Mouse (Mus musculus) intestine, embryonic 16.5 days (tissue): ENCODE data around the gene Rbbp4. TPM values are rescaled to one million over a fixed set of nuclear protein-coding genes. Genes with fewer than 3 reads are reported as not detected.
"Not testable (repeated sequence)": the region's sequence is repeated elsewhere in the genome, so short reads cannot be mapped to it uniquely, and the experiment has no call there.

ENCODE experiments used
- ATAC-seq: fragments of 200-750 bp; cut with Nextera tagmentation; 2 replicates; pipeline ENCODE4 v1.8.0; 2017; ENCODE audit warnings: moderate TSS enrichment, moderate library complexity
- H3K27ac ChIP-seq: fragments of 300-500 bp; sonication (generic); 2 replicates; pipeline ENCODE4 v1.5.1; 2014; ENCODE audit warnings: mild to moderate bottlenecking, low read length
- H3K27me3 ChIP-seq: fragments of 300-500 bp; sonication (generic); replicated peaks from 2 replicates; pipeline ENCODE4 v1.6.1; 2014; ENCODE audit warnings: low read length, control low read depth, mixed read lengths; ENCODE audit not compliant: control insufficient read depth, insufficient read depth
- H3K36me3 ChIP-seq: fragments of 300-500 bp; sonication (generic); 2 replicates; pipeline ENCODE4 v1.6.1; 2014; ENCODE audit warnings: low read length, control low read depth; ENCODE audit not compliant: control insufficient read depth, insufficient read depth
- H3K4me1 ChIP-seq: fragments of 300-500 bp; sonication (generic); 2 replicates; pipeline ENCODE4 v1.6.1; 2014; ENCODE audit warnings: low read length, control low read depth, mixed read lengths; ENCODE audit not compliant: control insufficient read depth, insufficient read depth
- H3K4me2 ChIP-seq: fragments of 300-500 bp; sonication (generic); 2 replicates; pipeline ENCODE4 v1.6.1; 2014; ENCODE audit warnings: low read depth, low read length, control low read depth
- H3K4me3 ChIP-seq: fragments of 300-500 bp; sonication (generic); 2 replicates; pipeline ENCODE4 v1.5.1; 2014; ENCODE audit warnings: mild to moderate bottlenecking, low read length
- H3K9ac ChIP-seq: fragments of 300-500 bp; sonication (generic); 2 replicates; pipeline ENCODE4 v1.6.1; 2014; ENCODE audit warnings: low read depth, low read length
- H3K9me3 ChIP-seq: fragments of 300-500 bp; sonication (generic); 2 replicates; pipeline ENCODE4 v1.6.1; 2016; ENCODE audit warnings: low read length, control low read depth; ENCODE audit not compliant: control insufficient read depth
- WGBS: fragments of 180-500 bp; shearing (Covaris S2); extraction: QIAGEN DNeasy Blood & Tissue Kit; methylation state at CpG from one replicate; pipeline ENCODE4 v1.1.7; 2014; 5-methylcytosine and 5-hydroxymethylcytosine counted together
- polyA plus RNA-seq: library from polyadenylated mRNA; unstranded; fragments of >200 nt; fragmentation: Nextera tagmentation; extraction: Ambion mirVana; gene quantifications from 2 replicates; pipeline ENCODE4 v1.2.1, GENCODE M21; 2015

The Rbbp4 gene
- polyA plus RNA-seq, 1 experiment from 2014 or later: 297 TPM

- not testable (repeated sequence) for H3K36me3 ChIP-seq, H3K27me3 ChIP-seq, H3K9ac ChIP-seq, H3K4me1 ChIP-seq, H3K9me3 ChIP-seq, H3K4me3 ChIP-seq, H3K4me2 ChIP-seq, ATAC-seq, H3K27ac ChIP-seq
- WGBS: 85% methylated on average over 3 of the region's 3 CpGs
Measured at GRCm38 (mm10) chr4:129362238-129362637, 27.1 kb upstream of the Rbbp4 start.

DNA sequence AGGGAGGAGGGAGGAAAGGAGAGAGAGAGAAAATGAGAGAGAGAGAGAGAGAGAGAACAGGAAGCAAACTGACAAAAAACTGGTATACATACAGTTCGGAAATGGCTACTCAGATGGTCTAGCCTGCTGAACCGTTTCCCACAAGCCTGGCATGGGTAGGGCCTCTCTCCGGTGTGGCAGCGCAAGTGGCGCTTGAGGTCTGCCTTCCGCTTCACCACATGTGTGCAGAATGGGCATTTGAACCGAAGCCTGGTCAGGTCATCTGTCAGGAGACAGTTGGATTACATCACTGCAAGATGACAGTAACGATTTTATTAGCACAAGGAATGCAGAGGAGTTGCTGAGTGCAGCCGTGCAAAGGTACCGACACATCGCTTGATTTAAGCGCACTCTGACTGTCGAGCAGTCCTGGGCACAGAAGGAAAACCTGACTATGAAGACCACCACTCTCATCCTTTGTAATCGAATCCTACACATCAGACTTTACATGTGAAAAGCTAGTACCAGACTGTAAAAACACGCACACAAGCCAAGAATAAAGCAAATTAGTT, 22.5 kb upstream of the Rbbp4 start:
- no peaks in the 10 kb centered on the region for H3K4me1 ChIP-seq
- no peak overlapping the region for H3K27ac ChIP-seq
- no peak overlapping the region for H3K9ac ChIP-seq
- H3K4me3 ChIP-seq: no peak overlapping the region
- no peaks in the 10 kb centered on the region for H3K27me3 ChIP-seq
- H3K36me3 ChIP-seq: peaks cover 9% of the 10 kb centered on the region; the same call in 1 of the 2 replicates
- H3K9me3 ChIP-seq: no peaks in the 10 kb centered on the region
- 70% methylated on average over 15 of the region's 15 CpGs for WGBS
- no peak overlapping the region for H3K4me2 ChIP-seq
- no peak for ATAC-seq

DNA sequence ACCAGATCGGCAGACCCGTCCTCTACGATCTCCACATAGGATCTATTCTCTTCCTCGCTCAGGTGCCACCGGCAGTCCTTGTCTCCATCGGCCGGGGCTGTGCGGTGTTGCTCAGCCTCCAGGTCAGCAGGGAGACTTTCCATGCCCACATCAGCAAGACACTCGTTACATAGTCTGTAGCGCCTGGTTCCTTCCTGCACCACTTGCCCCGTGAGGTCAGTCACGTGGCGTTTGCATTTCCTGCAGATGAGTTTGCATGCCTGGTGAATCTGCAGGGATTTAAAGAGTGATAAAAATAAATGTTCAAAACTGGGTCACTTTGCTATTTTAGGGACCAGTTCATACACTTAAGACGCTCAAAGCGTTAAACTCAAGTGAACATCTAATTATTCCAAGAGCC, 19.1 kb upstream of the Rbbp4 start:
- no peak for ATAC-seq
- Histone ChIP-seq H3K36me3 (peaks cover 4% of the 10 kb centered on the region; the same call in 1 of the 2 replicates), H3K4me3 (no peak overlapping the region), H3K9ac (no peak overlapping the region), H3K9me3 (no peaks in the 10 kb centered on the region), H3K4me2 (no peak overlapping the region), H3K27ac (no peak overlapping the region), H3K27me3 (no peaks in the 10 kb centered on the region), H3K4me1 (no peaks in the 10 kb centered on the region)
- WGBS: 82% methylated on average over 15 of the region's 15 CpGs

DNA sequence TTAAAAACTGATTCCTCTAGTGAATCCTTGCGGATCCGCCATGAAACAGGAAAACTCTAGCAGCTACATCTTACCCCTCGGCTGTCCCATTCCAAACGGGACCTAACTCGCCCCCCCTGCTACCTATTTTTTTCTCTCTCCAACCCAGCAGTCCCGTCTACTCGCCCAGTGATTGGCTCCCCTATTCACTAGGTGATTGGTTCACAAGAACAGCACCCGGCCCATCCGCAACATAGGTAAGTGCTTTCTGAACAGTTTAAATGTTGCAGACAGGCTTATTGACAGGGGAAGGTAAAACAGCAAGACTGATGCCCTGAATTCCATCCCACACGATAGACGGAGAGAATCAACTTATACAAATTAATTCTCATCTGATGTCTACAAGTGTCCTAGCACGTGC, 18.0 kb upstream of the Rbbp4 start:
- H3K4me3 ChIP-seq: no peak overlapping the region
- H3K4me1 ChIP-seq: no peaks in the 10 kb centered on the region
- H3K36me3 ChIP-seq: peaks cover 4% of the 10 kb centered on the region; the same call in 1 of the 2 replicates
- no peak overlapping the region for H3K4me2 ChIP-seq
- H3K9me3 ChIP-seq: no peaks in the 10 kb centered on the region
- ATAC-seq: no peak
- WGBS: 91% methylated on average over 12 of the region's 12 CpGs
- H3K27ac ChIP-seq: no peak overlapping the region
- H3K9ac ChIP-seq: no peak overlapping the region
- no peaks in the 10 kb centered on the region for H3K27me3 ChIP-seq

GRCm38 (mm10) chr4:129351111-129351510, 15.9 kb upstream of the Rbbp4 start:
- H3K9ac ChIP-seq: no peak overlapping the region
- no peak; the same call in 1 of the 2 replicates for ATAC-seq
- no peaks in the 10 kb centered on the region for H3K4me1 ChIP-seq
- H3K4me2 ChIP-seq: no peak overlapping the region
- H3K27me3 ChIP-seq: no peaks in the 10 kb centered on the region
- H3K9me3 ChIP-seq: no peaks in the 10 kb centered on the region
- no peak overlapping the region for H3K4me3 ChIP-seq
- H3K36me3 ChIP-seq: peaks cover 4% of the 10 kb centered on the region; the same call in 1 of the 2 replicates
- WGBS: 73% methylated on average over 6 of the region's 6 CpGs
- no peak overlapping the region for H3K27ac ChIP-seq

GRCm38 (mm10) chr4:129350644-129351043, 15.5 kb upstream of the Rbbp4 start:
- Histone ChIP-seq H3K4me2 (no peak overlapping the region), H3K36me3 (peaks cover 4% of the 10 kb centered on the region; the same call in 1 of the 2 replicates), H3K9ac (no peak overlapping the region), H3K9me3 (no peaks in the 10 kb centered on the region), H3K27ac (no peak overlapping the region), H3K27me3 (no peaks in the 10 kb centered on the region), H3K4me1 (no peaks in the 10 kb centered on the region), H3K4me3 (no peak overlapping the region)
- peak; percentile 84; the same call in 1 of the 2 replicates for ATAC-seq
- WGBS: 9% methylated on average over 1 of the region's 1 CpGs

DNA sequence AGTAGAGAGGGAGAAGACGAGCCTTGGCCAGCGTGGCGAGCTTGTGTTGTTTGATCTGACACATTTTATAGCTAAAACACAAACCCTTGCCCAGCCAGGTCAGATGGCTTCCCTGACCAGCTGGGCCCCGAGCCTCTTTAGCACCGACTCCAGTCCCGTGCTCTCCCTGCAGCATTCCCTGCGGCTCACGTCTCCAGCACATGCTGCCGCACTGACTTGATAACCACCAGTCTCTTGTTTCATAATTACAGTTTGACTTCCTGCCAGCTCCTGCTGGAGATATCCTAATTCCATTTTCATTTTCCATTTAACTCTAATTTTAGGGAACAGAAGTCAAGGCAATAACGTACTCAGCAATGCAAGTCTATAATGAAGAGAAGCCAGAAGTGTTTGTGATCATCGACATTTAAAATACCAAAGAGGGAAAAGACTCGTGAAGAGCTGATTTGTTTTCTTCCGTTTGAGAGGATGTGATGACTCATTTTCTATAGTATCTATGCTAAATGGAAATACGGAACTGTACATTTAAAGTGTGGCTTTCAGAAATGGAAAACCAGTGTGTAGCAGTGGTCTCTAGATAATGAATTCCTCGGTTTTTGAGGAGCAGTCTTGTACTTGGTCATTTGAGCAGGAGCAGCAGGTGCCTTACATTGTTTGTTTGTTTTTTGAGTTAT, 11.4 kb upstream of the Rbbp4 start:
- Histone ChIP-seq H3K4me3 (no peak overlapping the region), H3K9me3 (no peaks in the 10 kb centered on the region), H3K27me3 (no peaks in the 10 kb centered on the region), H3K36me3 (peaks cover 7% of the 10 kb centered on the region), H3K27ac (no peak overlapping the region), H3K4me2 (no peak overlapping the region), H3K9ac (no peak overlapping the region), H3K4me1 (no peaks in the 10 kb centered on the region)
- WGBS: 80% methylated on average over 15 of the region's 15 CpGs
- no peak for ATAC-seq

DNA sequence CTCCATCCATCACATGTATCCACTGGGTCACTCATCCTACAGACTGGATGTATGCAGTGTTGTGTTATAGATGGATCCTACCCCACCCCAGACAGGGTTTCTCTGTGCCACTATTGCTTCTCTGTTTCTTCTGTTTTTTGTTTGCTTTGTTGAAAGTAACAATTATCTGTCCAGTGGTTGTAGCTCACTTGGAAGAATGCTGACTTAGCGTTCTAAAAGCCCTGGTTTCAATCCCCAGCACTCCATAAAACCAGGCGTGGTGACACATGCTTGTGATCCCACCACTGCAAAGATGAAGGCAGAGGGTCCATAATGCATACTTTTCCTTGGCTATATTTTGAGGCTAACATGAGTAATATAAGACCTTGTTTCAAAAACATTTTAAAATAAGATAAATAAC, 7.5 kb upstream of the Rbbp4 start:
- 81% methylated on average over 2 of the region's 2 CpGs for WGBS
- no peak for ATAC-seq
- H3K4me3 ChIP-seq: no peak overlapping the region

GRCm38 (mm10) chr4:129341888-129342287, 6.7 kb upstream of the Rbbp4 start:
- Histone ChIP-seq H3K4me1 (0 out of 2 replicates have a peak, but pooled peaks cover 3% of the 10 kb centered on the region), H3K4me3 (no peak overlapping the region), H3K36me3 (peaks cover 7% of the 10 kb centered on the region), H3K27ac (no peak overlapping the region), H3K9ac (no peak overlapping the region), H3K4me2 (no peak overlapping the region), H3K9me3 (no peaks in the 10 kb centered on the region), H3K27me3 (no peaks in the 10 kb centered on the region)
- WGBS: 96% methylated on average over 1 of the region's 1 CpGs
- no peak for ATAC-seq

More for the DNA sequence above, 7.5 kb upstream of the Rbbp4 start:
- H3K4me1 ChIP-seq: 0 out of 2 replicates have a peak, but pooled peaks cover 2% of the 10 kb centered on the region
- no peaks in the 10 kb centered on the region for H3K27me3 ChIP-seq
- H3K27ac ChIP-seq: no peak overlapping the region
- no peak overlapping the region for H3K4me2 ChIP-seq
- peaks cover 7% of the 10 kb centered on the region for H3K36me3 ChIP-seq
- no peaks in the 10 kb centered on the region for H3K9me3 ChIP-seq
- no peak overlapping the region for H3K9ac ChIP-seq
